Mouse (Mus musculus) lung, adult 2 months (tissue): ENCODE results near the gene Zc3hav1.
"Not testable (repeated sequence)": the region's sequence is repeated elsewhere in the genome, so short reads cannot be mapped to it uniquely, and the experiment has no call there.

Source experiments
- CTCF ChIP-seq: fragments of 200-500 bp; IDR thresholded peaks from 2 replicates; pipeline ENCODE4 v1.5.1; 2011; ENCODE audit warnings: mild to moderate bottlenecking, low read length, control low read depth; ENCODE audit not compliant: insufficient read depth
- POLR2A ChIP-seq: fragments of 200-500 bp; IDR thresholded peaks from 2 replicates; pipeline ENCODE4 v1.6.1; 2011; ENCODE audit warnings: low read depth, mild to moderate bottlenecking, control low read depth, low read length, borderline replicate concordance; ENCODE audit errors: extremely low read depth

DNA sequence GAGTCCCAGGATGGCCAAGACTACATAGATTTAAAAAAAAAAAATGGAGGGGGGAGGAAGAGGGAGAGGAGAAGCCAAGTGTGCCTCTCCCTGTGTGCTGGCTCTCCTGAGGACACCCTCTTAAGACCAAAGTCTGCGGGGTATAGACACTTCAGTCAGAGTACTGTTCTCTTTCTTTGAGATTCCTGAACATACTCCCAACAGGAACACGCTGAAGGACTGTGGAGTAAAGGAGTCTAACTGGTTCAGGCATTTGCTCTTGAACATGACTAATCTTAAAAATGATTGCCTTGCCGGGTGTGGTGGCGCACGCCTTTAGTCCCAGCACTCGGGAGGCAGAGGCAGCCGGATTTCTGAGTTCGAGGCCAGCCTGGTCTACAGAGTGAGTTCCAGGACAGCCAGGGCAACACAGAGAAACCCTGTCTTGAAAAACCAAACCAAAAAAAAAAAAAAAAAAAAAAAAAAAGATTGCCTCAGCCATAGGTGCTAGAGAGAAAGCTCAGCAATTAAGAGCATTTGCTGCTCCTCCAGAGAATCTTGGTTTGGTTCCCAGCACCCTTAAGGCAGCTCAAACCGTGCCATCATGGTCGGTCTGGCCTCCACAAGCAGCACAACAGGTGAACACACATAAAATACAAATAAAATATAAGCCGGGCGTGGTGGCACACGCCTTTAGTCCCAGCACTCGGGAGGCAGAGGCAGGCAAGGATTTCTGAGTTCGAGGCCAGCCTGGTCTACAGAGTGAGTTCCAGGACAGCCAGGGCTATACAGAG, 2.4 kb upstream of the Zc3hav1 start:
- not testable (repeated sequence) for TF ChIP-seq CTCF, POLR2A
